Mouse (Mus musculus) cerebellum, adult 9-11 months (tissue): ENCODE results near the gene Ptgs2.

ENCODE experiments used
- DNase-seq: peaks from one replicate; pipeline ENCODE4 v3.0.0; 2022

The Ptgs2 gene

DNA sequence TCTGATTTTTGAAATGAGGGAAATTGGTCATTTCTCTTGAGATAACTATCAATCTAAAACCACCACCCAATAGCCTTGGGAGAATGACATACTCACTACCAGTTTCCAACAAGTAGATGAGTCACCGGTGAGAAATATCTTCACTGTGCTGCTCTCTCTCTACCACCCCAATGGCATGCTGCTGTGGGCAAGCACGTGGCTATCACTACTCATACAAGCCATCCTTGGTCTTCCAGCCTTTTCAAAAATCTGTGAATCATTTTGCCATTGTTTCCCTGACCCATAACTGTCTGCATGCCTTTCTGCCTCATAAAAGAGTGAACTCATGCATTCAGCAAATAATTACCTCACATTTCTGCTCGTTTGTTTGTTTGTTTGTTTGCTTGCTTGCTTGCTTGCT is 51.6 kb downstream of the Ptgs2 start:
- DNase-seq = no peak
